Mouse (Mus musculus): ENCODE measurements around the gene Yipf2. TPM values are rescaled to one million over a fixed set of nuclear protein-coding genes. Genes with fewer than 3 reads are reported as not detected.
"Not testable (repeated sequence)": the region's sequence is repeated elsewhere in the genome, so short reads cannot be mapped to it uniquely, and the experiment has no call there.

Gene Yipf2
- polyA plus RNA-seq, 1 experiment: 16.1 TPM

DNA sequence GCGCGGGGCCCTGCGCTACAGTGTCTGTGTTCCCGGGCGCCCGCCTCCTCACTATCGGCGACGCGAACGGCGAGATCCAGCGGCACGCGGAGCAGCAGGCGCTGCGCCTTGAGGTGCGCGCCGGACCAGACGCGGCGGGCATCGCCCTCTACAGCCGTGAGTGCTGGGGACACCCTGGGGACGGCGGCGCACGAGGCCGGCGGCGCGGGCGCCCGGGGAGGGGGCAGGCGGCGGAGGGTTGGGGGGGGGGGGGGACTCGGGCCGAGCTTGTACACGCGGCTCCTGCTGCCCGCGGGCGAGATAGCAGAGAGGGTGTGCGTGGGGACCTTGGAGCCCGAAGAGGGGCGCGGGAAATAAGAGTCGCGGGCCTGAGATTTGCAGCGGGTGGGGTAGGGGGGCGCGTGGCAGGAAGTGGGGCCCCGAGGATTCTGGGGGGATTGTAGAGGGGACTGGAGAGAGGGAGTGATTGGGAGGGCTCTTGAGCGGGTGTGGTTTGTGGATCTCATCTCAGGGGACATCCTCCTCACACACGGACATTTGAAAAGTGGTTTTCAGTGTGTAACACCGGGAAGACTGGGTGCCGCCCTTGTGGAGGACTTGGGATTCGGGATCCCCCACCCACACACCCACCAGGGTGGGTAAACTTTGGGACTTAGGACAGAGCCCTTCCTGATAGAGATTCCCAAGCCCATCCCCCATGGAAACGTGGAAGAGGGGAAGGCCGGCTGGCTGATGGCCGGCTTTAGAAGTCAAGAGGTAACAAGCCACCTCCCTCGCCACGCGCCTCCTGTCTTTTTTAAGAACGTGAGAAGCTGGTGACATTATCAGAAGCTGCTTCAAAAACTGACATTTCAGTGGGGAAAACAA is 45.3 kb downstream of the Yipf2 start:
- Histone ChIP-seq H3K4me3 (ENCODE audit: insufficient read depth, low read length) (peak overlapping the region; percentile 82), H3K27ac (ENCODE audit: insufficient read depth, low read depth, low read length) (peak overlapping the region; percentile 77), H3K4me1 (ENCODE audit: control insufficient read depth, insufficient read depth, low read length) (peaks cover 18% of the 10 kb centered on the region)
- TF ChIP-seq POLR2A (IDR thresholded peaks at IDR 0.05; ENCODE audit: borderline replicate concordance, low read depth, low read length): no peak
- TF ChIP-seq CTCF (IDR thresholded peaks at IDR 0.05; ENCODE audit: low read depth, low read length): no peak

DNA sequence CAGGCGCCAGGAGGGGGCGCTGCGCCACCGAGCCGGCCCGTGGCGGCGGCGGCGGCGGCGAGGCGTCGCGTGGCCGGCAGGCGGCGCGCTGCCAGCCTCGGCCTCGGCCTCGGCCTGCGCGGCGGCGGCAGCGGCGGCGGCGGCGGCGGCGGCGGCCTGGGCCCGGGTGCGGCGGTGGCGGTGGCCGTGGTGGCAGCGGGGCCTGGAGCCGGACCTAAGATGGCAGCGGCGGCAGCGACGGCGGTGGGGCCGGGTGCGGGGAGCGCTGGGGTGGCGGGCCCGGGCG is 45.9 kb downstream of the Yipf2 start, which contains the start of gene Carm1:
TSS of gene Carm1 (plus strand) at position 106 of the 286 bp plus-strand sequence.
- Histone ChIP-seq H3K4me1 (ENCODE audit: control insufficient read depth, insufficient read depth, low read length) (peaks cover 18% of the 10 kb centered on the region), H3K4me3 (ENCODE audit: insufficient read depth, low read length) (peak within 1 kb of the TSS; percentile 82), H3K27ac (ENCODE audit: insufficient read depth, low read depth, low read length) (peak within 1 kb of the TSS; percentile 77)
- TF ChIP-seq POLR2A (IDR thresholded peaks at IDR 0.05; ENCODE audit: borderline replicate concordance, low read depth, low read length): no peak
- no peak for TF ChIP-seq CTCF (IDR thresholded peaks at IDR 0.05; ENCODE audit: low read depth, low read length)

DNA sequence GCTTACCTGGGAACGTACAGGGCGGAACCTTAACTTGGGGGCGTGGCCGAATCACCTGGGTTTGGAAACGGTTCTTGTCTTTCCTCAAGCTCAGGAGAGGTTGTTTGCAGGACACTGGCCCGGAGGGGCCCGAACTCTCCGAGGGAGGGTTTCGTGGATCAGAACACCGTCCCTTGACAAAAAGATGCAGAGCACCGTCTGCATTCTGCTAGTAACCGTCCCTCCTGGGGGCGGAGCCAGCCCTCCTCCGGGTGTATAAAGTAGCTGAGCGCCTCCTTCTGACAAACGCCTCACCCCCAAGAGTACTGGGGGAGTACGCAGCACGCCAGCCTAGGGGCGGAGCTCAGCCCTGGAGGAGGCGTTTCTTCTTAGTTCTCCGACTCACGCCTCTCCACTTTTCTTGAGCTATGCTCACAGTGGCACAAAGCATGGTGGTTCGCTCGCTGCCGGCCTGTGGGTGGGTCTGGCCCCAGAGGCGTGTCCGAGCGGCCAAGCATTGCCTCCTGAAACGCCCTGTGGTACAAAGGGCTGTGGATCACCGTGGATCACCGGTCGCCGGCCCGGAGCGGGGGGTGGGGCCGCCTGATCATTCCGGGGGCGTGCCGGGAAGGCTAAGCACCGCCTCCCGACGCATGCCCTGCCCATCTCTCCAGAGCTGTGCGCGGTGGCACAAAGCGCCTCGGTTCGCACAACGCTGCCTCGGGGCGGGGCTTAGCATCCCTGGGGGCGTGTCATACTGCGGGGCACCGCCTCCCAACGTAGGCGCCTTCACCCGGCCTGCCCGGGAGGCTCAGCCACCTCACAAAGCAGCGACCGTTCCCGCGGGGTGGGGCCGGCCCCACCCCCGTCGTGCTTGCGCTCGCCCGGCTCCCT is 46.5 kb downstream of the Yipf2 start:
- Histone ChIP-seq H3K4me1 (ENCODE audit: control insufficient read depth, insufficient read depth, low read length) (peaks cover 16% of the 10 kb centered on the region), H3K27ac (ENCODE audit: insufficient read depth, low read depth, low read length) (peak overlapping the region; percentile 38; the same call in 1 of the 2 replicates), H3K4me3 (ENCODE audit: insufficient read depth, low read length) (peak overlapping the region; percentile 73)
- no peak for TF ChIP-seq CTCF (IDR thresholded peaks at IDR 0.05; ENCODE audit: low read depth, low read length)
- TF ChIP-seq POLR2A (IDR thresholded peaks at IDR 0.05; ENCODE audit: borderline replicate concordance, low read depth, low read length): no peak

DNA sequence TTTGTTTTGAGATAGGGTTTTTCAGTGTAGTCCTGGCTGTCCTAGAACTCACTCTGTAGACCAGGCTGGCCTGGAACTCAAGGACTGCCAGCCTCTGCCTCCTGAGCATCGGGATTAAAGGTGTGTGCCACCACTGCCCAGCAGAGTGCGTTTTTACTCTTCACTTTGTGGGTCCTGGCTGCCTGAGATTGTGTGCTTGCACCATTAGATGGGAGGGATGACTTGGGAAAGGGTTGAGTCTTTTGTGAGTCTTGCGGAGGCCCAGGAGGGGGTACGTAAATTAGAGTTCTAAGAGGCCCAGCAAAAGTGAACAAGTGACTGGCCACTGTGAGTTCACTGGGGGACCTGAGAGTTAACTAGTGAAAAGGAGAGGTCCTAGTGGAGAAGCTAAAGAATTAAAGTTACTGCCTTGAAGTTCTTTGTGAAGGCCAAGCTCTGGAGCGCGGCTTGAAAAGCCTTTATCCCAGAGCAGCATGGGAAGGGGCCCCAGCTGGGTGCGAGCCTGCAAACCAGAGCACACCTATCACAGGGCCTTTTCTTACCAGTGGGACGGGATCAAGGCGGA is 47.2 kb downstream of the Yipf2 start:
- peak overlapping the region; percentile 73 for H3K4me3 ChIP-seq (ENCODE audit: insufficient read depth, low read length)
- TF ChIP-seq CTCF (IDR thresholded peaks at IDR 0.05; ENCODE audit: low read depth, low read length) (no peak), POLR2A (IDR thresholded peaks at IDR 0.05; ENCODE audit: borderline replicate concordance, low read depth, low read length) (no peak)

DNA sequence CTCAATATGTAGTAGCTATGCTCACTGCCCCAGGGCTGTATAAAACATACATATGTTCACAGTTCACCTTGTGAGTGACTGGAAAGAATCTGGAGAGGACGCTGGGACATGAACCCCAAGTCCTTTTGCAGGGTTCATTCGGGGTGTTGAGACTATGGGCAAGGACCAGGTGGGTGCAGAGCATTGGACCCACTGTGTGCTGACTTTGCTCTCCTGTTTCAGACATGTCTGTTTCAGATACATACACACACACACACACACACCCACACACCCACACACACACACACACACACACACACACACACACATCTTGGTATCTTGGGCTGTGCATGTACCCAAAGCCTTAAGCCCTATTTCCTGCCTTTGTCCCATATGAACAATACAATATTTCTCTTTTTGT is 50.6 kb downstream of the Yipf2 start:
- H3K27ac ChIP-seq (ENCODE audit: insufficient read depth, low read depth, low read length); H3K4me3 ChIP-seq (ENCODE audit: insufficient read depth, low read length): not testable (repeated sequence)
- H3K4me1 ChIP-seq (ENCODE audit: control insufficient read depth, insufficient read depth, low read length): peaks cover 12% of the 10 kb centered on the region

More for the DNA sequence above, 47.2 kb downstream of the Yipf2 start:
- peaks cover 15% of the 10 kb centered on the region for H3K4me1 ChIP-seq (ENCODE audit: control insufficient read depth, insufficient read depth, low read length)
- H3K27ac ChIP-seq (ENCODE audit: insufficient read depth, low read depth, low read length): no peak overlapping the region

DNA sequence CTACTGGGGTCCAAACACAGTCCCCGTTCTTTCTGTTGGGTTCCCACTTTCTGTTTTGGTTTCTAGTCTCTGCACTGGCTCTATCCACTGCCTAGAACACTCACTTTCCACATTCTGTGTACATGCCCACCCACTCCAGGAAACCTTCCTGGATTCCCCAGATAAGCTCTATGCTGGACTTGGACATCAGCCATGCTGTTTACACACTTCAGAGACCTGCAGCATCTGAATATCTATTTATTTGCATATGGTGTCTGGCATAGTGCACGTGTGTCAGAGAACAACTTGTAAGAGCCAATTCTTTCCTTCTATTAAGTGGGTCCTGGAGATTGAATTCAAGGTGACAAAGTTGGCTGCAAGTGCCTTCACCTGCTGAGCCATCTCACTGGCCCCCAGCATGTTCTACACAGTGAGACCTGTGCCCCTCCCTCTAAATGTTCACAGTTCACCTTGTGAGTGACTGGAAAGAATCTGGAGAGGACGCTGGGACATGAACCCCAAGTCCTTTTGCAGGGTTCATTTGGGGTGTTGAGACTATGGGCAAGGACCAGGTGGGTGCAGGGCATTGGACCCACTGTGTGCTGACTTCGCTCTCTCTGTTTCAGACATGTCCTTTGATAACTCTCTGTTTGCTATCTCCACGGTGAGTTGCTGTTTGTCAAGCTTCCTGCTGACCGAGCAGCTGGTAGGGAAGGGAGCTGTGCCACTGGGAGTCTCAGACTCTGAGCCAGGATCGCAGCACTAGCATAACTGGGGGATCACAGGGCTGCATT is 52.5 kb downstream of the Yipf2 start:
- H3K4me1 ChIP-seq (ENCODE audit: control insufficient read depth, insufficient read depth, low read length): peaks cover 11% of the 10 kb centered on the region
- no peak overlapping the region for H3K27ac ChIP-seq (ENCODE audit: insufficient read depth, low read depth, low read length)
- TF ChIP-seq CTCF (IDR thresholded peaks at IDR 0.05; ENCODE audit: low read depth, low read length) (no peak), POLR2A (IDR thresholded peaks at IDR 0.05; ENCODE audit: borderline replicate concordance, low read depth, low read length) (no peak)
- no peak overlapping the region for H3K4me3 ChIP-seq (ENCODE audit: insufficient read depth, low read length)

Other genes with a start within 250 kb of the Yipf2 start
- 33.3 and 42.9 TPM in 2 replicates for gene Ilf3, start 225.0 kb downstream of the Yipf2 start, polyA plus RNA-seq (2012; ENCODE audit: insufficient read depth, insufficient read length, missing spikeins)
- 9.9 and 14.9 TPM in 2 replicates for gene Qtrt1, start 181.0 kb downstream of the Yipf2 start, polyA plus RNA-seq (2012; ENCODE audit: insufficient read depth, insufficient read length, missing spikeins)
- 118 and 129 TPM in 2 replicates for gene Dnm2, start 167.9 kb downstream of the Yipf2 start, polyA plus RNA-seq (2012; ENCODE audit: insufficient read depth, insufficient read length, missing spikeins)
- gene Tmed1, start 82.6 kb downstream of the Yipf2 start, polyA plus RNA-seq (2012; ENCODE audit: insufficient read depth, insufficient read length, missing spikeins): 11.3 and 11.8 TPM in 2 replicates
- 156 and 179 TPM in 2 replicates for gene AB124611, start 66.7 kb downstream of the Yipf2 start, polyA plus RNA-seq (2012; ENCODE audit: insufficient read depth, insufficient read length, missing spikeins)
- gene Carm1, start 45.9 kb downstream of the Yipf2 start, polyA plus RNA-seq (2012; ENCODE audit: insufficient read depth, insufficient read length, missing spikeins): 19.1 and 20.5 TPM in 2 replicates
- 15.5 and 16.4 TPM in 2 replicates for gene Timm29, start 106 bp downstream of the Yipf2 start, polyA plus RNA-seq (2012; ENCODE audit: insufficient read depth, insufficient read length, missing spikeins)
- gene Smarca4, start 23.3 kb upstream of the Yipf2 start, polyA plus RNA-seq (2012; ENCODE audit: insufficient read depth, insufficient read length, missing spikeins): 43.7 and 49.8 TPM in 2 replicates
- 30.4 and 36.5 TPM in 2 replicates for gene Ldlr, start 130.7 kb upstream of the Yipf2 start, polyA plus RNA-seq (2012; ENCODE audit: insufficient read depth, insufficient read length, missing spikeins)
- 16.6 and 23.2 TPM in 2 replicates for gene Spc24, start 167.5 kb upstream of the Yipf2 start, polyA plus RNA-seq (2012; ENCODE audit: insufficient read depth, insufficient read length, missing spikeins)
- 12.2 and 12.3 TPM in 2 replicates for gene Kank2, start 205.9 kb upstream of the Yipf2 start, polyA plus RNA-seq (2012; ENCODE audit: insufficient read depth, insufficient read length, missing spikeins)
- gene Angptl8, start 242.7 kb upstream of the Yipf2 start, polyA plus RNA-seq (2012; ENCODE audit: insufficient read depth, insufficient read length, missing spikeins): not detected in 2 replicates

All from bone marrow macrophage, adult 2 months (primary cell).